Mouse (Mus musculus) small intestine, adult 2 months (tissue): ENCODE results near the gene Apaf1. TPM values are rescaled to one million over a fixed set of nuclear protein-coding genes. Genes with fewer than 3 reads are reported as not detected.
A peak's percentile ranks its signal among the peaks of the same experiment; 100 is the strongest.

Experiments used
- H3K27ac ChIP-seq: fragments of 200-500 bp; 2 replicates; pipeline ENCODE4 v1.5.1; 2012; ENCODE audit warnings: low read depth, low read length, control low read depth, inconsistent platforms; ENCODE audit not compliant: insufficient read depth
- H3K27me3 ChIP-seq: fragments of 200-500 bp; 2 replicates; pipeline ENCODE4 v1.6.1; 2012; ENCODE audit warnings: mild to moderate bottlenecking, moderate library complexity, low read length, inconsistent platforms; ENCODE audit not compliant: control insufficient read depth, insufficient read depth
- H3K36me3 ChIP-seq: fragments of 200-500 bp; 2 replicates; pipeline ENCODE4 v1.6.1; 2012; ENCODE audit warnings: mild to moderate bottlenecking, low read length, control low read depth, inconsistent platforms; ENCODE audit not compliant: control insufficient read depth, insufficient read depth
- H3K4me1 ChIP-seq: fragments of 200-500 bp; 2 replicates; pipeline ENCODE4 v1.6.1; 2012; ENCODE audit warnings: low read length, inconsistent platforms, mixed read lengths; ENCODE audit not compliant: control insufficient read depth, insufficient read depth, insufficient read length
- H3K4me3 ChIP-seq: fragments of 200-500 bp; 2 replicates; pipeline ENCODE4 v1.5.1; 2012; ENCODE audit warnings: low read depth, mild to moderate bottlenecking, control low read depth, inconsistent platforms, low read length, moderate library complexity
- CTCF ChIP-seq: fragments of 200-500 bp; IDR thresholded peaks from 2 replicates; pipeline ENCODE4 v1.5.1; 2012; ENCODE audit warnings: low read depth, mild to moderate bottlenecking, control low read depth, inconsistent platforms, low read length, moderate library complexity, mixed read lengths; ENCODE audit not compliant: insufficient replicate concordance, insufficient read length; ENCODE audit errors: extremely low read depth
- POLR2A ChIP-seq: fragments of 200-500 bp; IDR thresholded peaks from 2 replicates; pipeline ENCODE4 v1.6.1; 2012; ENCODE audit warnings: low read depth, mild to moderate bottlenecking, control low read depth, inconsistent platforms, low read length, moderate library complexity
- WGBS: fragments of 180-500 bp; shearing (Covaris S2); methylation state at CpG from one replicate; pipeline ENCODE4 v1.1.7; 2018; 5-methylcytosine and 5-hydroxymethylcytosine counted together
- polyA plus RNA-seq: library from polyadenylated mRNA; depleted of rRNA; stranded (reverse); fragments of >200 nt; gene quantifications from 2 replicates; pipeline ENCODE4 v1.2.3, GENCODE M21; 2012

Apaf1 gene
- polyA plus RNA-seq, 1 experiment, result 13.1 TPM

DNA sequence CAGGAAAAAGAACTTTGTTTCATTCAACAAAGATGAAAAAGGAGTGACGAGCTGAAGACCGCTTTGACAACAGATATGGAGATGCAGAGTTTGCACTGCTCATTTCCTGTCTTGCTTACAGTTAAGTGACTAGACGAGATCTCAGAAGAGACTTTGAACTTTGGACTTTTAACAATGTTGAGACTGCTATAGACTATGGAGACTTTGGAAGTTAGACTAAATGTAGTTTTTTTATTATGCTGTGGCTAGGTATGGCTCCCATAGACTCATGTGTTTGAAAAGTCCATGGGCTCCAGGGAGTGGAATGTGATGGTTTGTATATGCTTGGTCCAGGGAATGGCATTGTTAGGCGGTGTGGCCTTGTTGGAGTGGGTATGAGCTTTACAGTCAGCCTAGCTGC lies 100.8 kb downstream of the Apaf1 start:
- peaks cover 7% of the 10 kb centered on the region; the same call in 1 of the 2 replicates for H3K4me1 ChIP-seq
- H3K27me3 ChIP-seq, result no peaks in the 10 kb centered on the region
- no peak overlapping the region for H3K4me3 ChIP-seq
- TF ChIP-seq POLR2A, result no peak
- TF ChIP-seq CTCF, result no peak
- H3K27ac ChIP-seq, result 0 out of 2 replicates have a peak overlapping the region, but pooled peaks have one; percentile 1
- H3K36me3 ChIP-seq, result peaks cover 6% of the 10 kb centered on the region
- 59% methylated on average over 4 of the region's 4 CpGs for WGBS

DNA sequence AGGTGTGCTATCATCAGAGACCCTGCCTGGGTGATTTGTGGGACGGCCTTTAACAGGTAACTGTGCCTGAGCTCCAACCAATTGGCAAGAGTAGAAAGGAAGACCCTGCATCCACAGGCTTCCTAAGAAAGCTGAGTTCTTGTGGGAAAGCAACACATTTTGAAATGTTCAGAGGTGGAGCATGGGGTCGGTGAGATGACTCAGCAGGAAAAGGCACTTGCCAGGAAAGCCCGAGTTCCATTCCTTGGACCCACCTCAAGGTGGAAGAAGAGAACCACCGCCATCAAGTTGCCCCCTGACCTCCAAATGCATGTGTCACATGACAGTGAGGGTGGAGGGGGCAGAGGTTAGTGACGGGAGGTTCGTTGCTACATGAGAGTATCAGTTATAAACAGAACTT lies 108.1 kb downstream of the Apaf1 start:
- 67% methylated on average over 6 of the region's 6 CpGs for WGBS
- no peak overlapping the region for H3K27ac ChIP-seq
- H3K27me3 ChIP-seq, result peaks cover 10% of the 10 kb centered on the region
- peaks cover 6% of the 10 kb centered on the region for H3K4me1 ChIP-seq
- no peak overlapping the region for H3K4me3 ChIP-seq
- no peaks in the 10 kb centered on the region for H3K36me3 ChIP-seq
- no peak for TF ChIP-seq CTCF
- no peak for TF ChIP-seq POLR2A

DNA sequence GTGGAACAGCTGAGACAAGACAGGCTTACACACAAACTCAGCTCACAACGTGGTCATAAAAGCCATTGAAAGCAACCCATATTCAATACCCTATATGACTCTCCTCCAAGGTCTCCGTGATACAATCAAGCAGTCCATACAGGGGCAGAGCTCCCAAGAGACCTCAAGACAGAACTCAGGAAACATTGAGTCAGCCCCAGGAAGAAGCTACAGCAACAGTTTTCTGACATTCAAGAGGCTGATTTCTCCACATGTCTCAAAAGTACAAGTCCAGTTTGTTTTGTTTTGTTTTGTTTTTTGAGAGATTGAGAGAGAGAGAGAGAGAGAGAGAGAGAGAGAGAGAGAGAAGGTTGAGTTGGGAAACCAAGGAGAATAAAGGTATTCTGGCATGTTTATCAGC lies 108.5 kb downstream of the Apaf1 start:
- H3K4me3 ChIP-seq, result no peak overlapping the region
- peaks cover 14% of the 10 kb centered on the region for H3K27me3 ChIP-seq
- peaks cover 6% of the 10 kb centered on the region for H3K4me1 ChIP-seq
- H3K36me3 ChIP-seq, result no peaks in the 10 kb centered on the region
- TF ChIP-seq POLR2A (no peak), CTCF (no peak)
- 60% methylated on average over 2 of the region's 2 CpGs for WGBS
- H3K27ac ChIP-seq, result no peak overlapping the region

DNA sequence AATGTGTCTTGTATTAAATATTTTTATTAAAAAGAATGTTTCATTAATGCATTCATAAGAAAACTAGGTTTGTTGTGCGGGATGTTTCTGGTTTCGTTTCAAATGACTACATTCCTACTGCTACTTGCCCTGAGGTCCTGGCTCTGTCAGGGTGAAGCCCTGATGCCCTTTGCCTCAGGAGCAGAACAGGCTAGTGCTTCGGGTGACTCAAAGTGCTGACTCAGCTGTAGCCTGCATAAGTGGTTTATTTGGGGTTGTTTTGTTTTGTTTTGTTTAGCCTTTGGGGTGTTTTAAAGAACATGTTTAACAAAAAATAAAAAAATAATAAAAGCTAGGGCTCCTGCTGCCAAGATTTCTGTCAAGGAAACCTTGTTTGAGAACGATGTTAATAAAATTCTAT lies 112.0 kb downstream of the Apaf1 start:
- TF ChIP-seq CTCF (no peak), POLR2A (no peak)
- no peak overlapping the region for H3K4me3 ChIP-seq
- H3K36me3 ChIP-seq, result no peaks in the 10 kb centered on the region
- WGBS, result 44% methylated on average over 4 of the region's 4 CpGs
- peaks cover 20% of the 10 kb centered on the region for H3K27me3 ChIP-seq
- peaks cover 6% of the 10 kb centered on the region for H3K4me1 ChIP-seq
- no peak overlapping the region for H3K27ac ChIP-seq

DNA sequence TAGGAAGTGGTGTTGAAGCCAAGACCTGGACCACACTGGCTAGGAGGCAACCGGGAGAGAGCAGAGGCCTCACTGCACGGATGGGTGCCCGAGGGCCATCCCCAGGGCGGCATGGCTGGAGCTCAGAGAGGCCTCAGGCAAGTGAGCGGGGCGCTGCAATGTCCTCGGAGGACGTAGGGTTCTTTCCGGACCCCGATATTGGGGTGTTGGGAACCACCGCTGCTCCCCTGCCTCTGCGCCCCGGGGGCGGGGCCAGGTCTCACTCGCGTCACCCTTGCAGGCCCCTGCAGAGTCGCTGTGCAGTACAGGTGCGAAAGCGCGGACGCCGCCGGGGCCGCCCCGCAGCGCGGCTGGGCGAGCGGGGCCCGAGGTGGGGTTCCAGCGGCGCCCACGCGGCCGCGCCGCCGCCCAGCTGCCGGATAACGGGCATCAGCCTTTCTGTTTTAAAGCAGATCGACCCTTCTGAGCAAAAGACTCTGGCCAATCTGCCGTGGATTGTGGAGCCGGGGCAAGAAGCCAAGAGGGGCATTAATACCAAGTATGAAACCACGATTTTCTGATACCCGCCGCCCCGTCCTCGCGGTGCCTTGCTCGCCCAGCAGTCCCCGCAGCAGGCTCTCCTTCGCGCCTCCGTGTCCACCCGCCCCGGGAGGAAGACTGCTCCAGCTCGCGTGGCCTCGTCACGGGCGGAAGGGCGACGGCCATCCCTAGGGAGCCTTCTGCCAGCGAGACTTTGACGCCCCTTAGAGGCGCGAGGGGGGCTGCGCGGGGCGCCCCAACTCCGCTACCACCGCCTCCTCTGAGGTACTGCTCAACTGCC lies 113.0 kb downstream of the Apaf1 start:
- Histone ChIP-seq H3K4me3 (peak overlapping the region; percentile 57), H3K27ac (no peak overlapping the region), H3K4me1 (peaks cover 6% of the 10 kb centered on the region), H3K27me3 (peaks cover 20% of the 10 kb centered on the region), H3K36me3 (no peaks in the 10 kb centered on the region)
- TF ChIP-seq CTCF, result no peak
- TF ChIP-seq POLR2A, result no peak
- WGBS, result 5% methylated on average over 72 of the region's 72 CpGs

DNA sequence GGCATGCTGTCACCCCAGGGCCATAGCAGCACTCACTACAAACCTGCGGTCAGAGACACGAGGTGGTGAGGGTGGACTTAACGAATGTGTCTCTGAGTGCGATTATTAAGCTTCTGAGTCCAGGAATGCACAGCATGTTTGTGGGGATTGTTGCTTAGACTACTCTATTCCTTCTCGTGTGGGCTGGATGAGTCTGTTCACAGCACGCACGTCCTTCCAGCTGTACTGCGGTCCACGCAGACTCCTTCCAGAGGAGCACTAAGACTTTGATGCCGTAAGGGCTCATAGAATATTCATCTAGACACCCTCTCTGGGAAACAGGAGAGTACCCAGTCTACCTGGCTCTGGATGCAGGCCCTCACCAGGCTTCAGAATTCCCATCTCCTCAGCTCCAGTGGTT lies 114.3 kb downstream of the Apaf1 start:
- Histone ChIP-seq H3K4me3 (no peak overlapping the region), H3K4me1 (peaks cover 6% of the 10 kb centered on the region), H3K36me3 (no peaks in the 10 kb centered on the region), H3K27ac (no peak overlapping the region), H3K27me3 (peaks cover 20% of the 10 kb centered on the region)
- TF ChIP-seq CTCF (no peak), POLR2A (no peak)
- 93% methylated on average over 10 of the region's 10 CpGs for WGBS

DNA sequence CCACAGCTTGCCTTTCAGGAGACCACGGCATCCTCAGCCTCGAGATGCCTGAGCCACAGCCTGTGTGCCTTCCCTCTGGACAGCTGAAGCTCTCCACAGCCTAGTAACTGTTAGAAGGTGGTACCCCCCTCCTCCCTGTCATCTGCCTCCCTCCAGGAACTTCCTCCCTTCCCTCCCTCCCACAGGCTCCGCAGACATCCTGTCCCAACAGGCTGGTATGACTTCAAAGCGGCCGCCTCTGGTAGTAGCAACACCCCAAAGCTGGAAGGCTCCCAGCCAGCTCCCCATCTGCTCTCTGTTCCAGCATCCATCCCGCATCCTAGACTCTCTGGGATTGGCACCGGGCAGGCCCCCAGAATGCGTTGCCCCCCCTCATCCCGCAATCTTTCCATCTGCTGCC lies 115.7 kb downstream of the Apaf1 start:
- no peak overlapping the region for H3K27ac ChIP-seq
- WGBS, result 24% methylated on average over 9 of the region's 9 CpGs
- peaks cover 20% of the 10 kb centered on the region for H3K27me3 ChIP-seq
- H3K4me3 ChIP-seq, result no peak overlapping the region
- TF ChIP-seq CTCF (no peak), POLR2A (no peak)
- no peaks in the 10 kb centered on the region for H3K36me3 ChIP-seq
- peaks cover 6% of the 10 kb centered on the region for H3K4me1 ChIP-seq
